Mouse (Mus musculus) subcutaneous adipose tissue, adult 2 months (tissue): ENCODE results near the gene Ugt2a1. TPM values are rescaled to one million over a fixed set of nuclear protein-coding genes. Genes with fewer than 3 reads are reported as not detected.

Experiments
- polyA plus RNA-seq: library from polyadenylated mRNA; depleted of rRNA; stranded (reverse); fragments of >200 nt; gene quantifications from 2 replicates; pipeline ENCODE4 v1.2.3, GENCODE M21; 2012; ENCODE audit warnings: low replicate concordance; rRNA removed

Ugt2a1 gene
- polyA plus RNA-seq: not detected in 2 replicates

GRCm38 (mm10) chr5:87490771-87491170, at the start of gene Ugt2a1:
TSS of gene Ugt2a1 (minus strand) at chr5:87490871.

GRCm38 (mm10) chr5:87538111-87538510, 47.4 kb upstream of the Ugt2a1 start, which contains the start of gene Sult1b1:
TSS of gene Sult1b1 (minus strand) at chr5:87538195.

GRCm38 (mm10) chr5:87486706-87487105, 4.0 kb downstream of the Ugt2a1 start, which contains the start of gene Gm43638:
TSS of gene Gm43638 (minus strand) at chr5:87486806.

GRCm38 (mm10) chr5:87482160-87482559, 8.5 kb downstream of the Ugt2a1 start, which contains the start of gene Ugt2a2:
TSS of gene Ugt2a2 (minus strand) at chr5:87482260.

GRCm38 (mm10) chr5:87424041-87424440, 66.6 kb downstream of the Ugt2a1 start, which contains the start of gene Ugt2b38:
TSS of gene Ugt2b38 (minus strand) at chr5:87424203.

Other genes starting within 250 kb of the Ugt2a1 start
- not detected in 2 replicates for gene Ugt2b37, start 236.1 kb downstream of the Ugt2a1 start, polyA plus RNA-seq
- 0.09 TPM in 1 of 2 replicates, not detected in the other for gene Ugt2a3, start 153.7 kb downstream of the Ugt2a1 start, polyA plus RNA-seq
- not detected in 2 replicates for gene Ugt2b38, start 66.7 kb downstream of the Ugt2a1 start, polyA plus RNA-seq
- not detected in 2 replicates for gene Ugt2a2, start 8.6 kb downstream of the Ugt2a1 start, polyA plus RNA-seq
- gene Gm43638, start 4.1 kb downstream of the Ugt2a1 start, polyA plus RNA-seq: not detected in 2 replicates
- 0.13 TPM in 1 of 2 replicates, not detected in the other for gene Sult1b1, start 47.3 kb upstream of the Ugt2a1 start, polyA plus RNA-seq
- 3.5 TPM in 1 of 2 replicates, not detected in the other for gene Sult1d1, start 78.2 kb upstream of the Ugt2a1 start, polyA plus RNA-seq
- not detected in 2 replicates for gene Sult1e1, start 100.7 kb upstream of the Ugt2a1 start, polyA plus RNA-seq
- not detected in 2 replicates for gene Csn1s1, start 175.3 kb upstream of the Ugt2a1 start, polyA plus RNA-seq
- gene Csn2, start 208.8 kb upstream of the Ugt2a1 start, polyA plus RNA-seq: not detected in 2 replicates